ENCODE assay signal across 8 mouse cellular contexts in the genomic region with DNA sequence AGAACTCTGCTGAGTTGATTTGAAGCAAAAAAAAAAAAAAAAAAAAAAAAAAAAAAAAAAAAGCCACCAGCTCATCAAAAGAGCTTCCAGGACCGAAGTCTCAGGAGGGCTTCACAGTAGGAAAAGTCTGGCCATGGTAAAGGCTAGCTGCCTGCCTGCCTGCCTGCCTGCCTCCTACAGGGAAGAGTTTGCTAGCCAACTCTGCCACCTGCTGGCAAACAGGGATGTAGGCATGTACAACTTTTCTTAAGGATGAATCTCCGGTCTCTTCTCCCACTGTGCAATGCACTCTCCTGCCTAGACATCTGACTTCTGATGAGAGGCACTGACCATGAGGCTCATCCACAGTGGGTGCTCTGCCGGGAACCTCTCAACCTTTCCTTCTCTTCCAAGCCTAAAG.
DNase-seq lines count a peak whose midpoint lies in the region; ATAC-seq and TF ChIP-seq lines count a peak whose summit lies in the region.

No protein-coding gene starts in this region.

- H3K4me3 ChIP-seq in spleen, adult 2 months (ENCODE audit: extremely low read depth, insufficient read depth, insufficient read length): no peak overlapping the region
- no peak overlapping the region for H3K4me3 ChIP-seq in midbrain, embryonic 11.5 days (ENCODE audit: low read depth, low read length)

- H3K36me3 ChIP-seq in spleen, adult 2 months (ENCODE audit: control insufficient read depth, insufficient read depth, low read length): no peaks in the 10 kb centered on the region
- no peaks in the 10 kb centered on the region for H3K36me3 ChIP-seq in midbrain, embryonic 11.5 days (ENCODE audit: control insufficient read depth, insufficient read depth, low read length)

- intact Hi-C loops in left cerebral cortex, postnatal 10 days (cut with DNase I): loop anchor here (2.0 to 5.0 kb wide), 2 partner anchors 58 to 159 kb away; partner anchors contain the start of gene Arhgap22

- H3K9me3 ChIP-seq in midbrain, embryonic 11.5 days (ENCODE audit: control insufficient read depth, low read length): no peaks in the 10 kb centered on the region

- ATAC-seq in midbrain, embryonic 11.5 days (ENCODE audit: low FRiP score): peak; percentile 59

- H3K9ac ChIP-seq in midbrain, embryonic 11.5 days (ENCODE audit: low read length): no peak overlapping the region

- H3K4me1 ChIP-seq in spleen, adult 2 months (ENCODE audit: control insufficient read depth, insufficient read depth, insufficient read length): no peaks in the 10 kb centered on the region
- H3K4me1 ChIP-seq in midbrain, embryonic 11.5 days (ENCODE audit: control insufficient read depth, insufficient read depth, low read length): 0 out of 2 replicates have a peak, but pooled peaks cover 4% of the 10 kb centered on the region

- WGBS in spleen, adult 2 months: 20% methylated on average over 3 of the region's 3 CpGs
- WGBS in midbrain, embryonic 11.5 days: 23% methylated on average over 3 of the region's 3 CpGs

- no peak for DNase-seq in spleen, adult 2 months (ENCODE audit: low read depth in 1 of 2, low spot score in 2 of 2)
- DNase-seq in spleen, postnatal 14 days (ENCODE audit: low spot score in 2 of 2): no peak
- DNase-seq in cerebellum, postnatal 14 days: peak; percentile 76 to 78
- peak; percentile 61 to 67 for DNase-seq in frontal cortex, postnatal 14 days (ENCODE audit: low spot score in 2 of 2)
- DNase-seq in hindlimb bud, embryonic 11.5 days (ENCODE audit: extremely low spot score, low read depth, low spot score): peak; percentile 16
- DNase-seq in left cerebral cortex, postnatal 10 days (ENCODE audit: extremely low spot score in 1 of 2, low spot score in 2 of 2): peak; percentile 80 to 81
- peak; percentile 89 for DNase-seq in midbrain, embryonic 11.5 days (ENCODE audit: low spot score, missing footprints)
- peak; percentile 49 for DNase-seq in skeletal muscle tissue, adult 2 months (ENCODE audit: low read depth, low spot score)

- TF ChIP-seq POLR2A in spleen, adult 2 months (IDR thresholded peaks at IDR 0.05; ENCODE audit: low read depth, low read length): no peak

- H3K4me2 ChIP-seq in midbrain, embryonic 11.5 days: no peak overlapping the region

- peak; percentile 58; the same call in 1 of the 2 replicates for TF ChIP-seq CTCF in spleen, adult 2 months (IDR thresholded peaks at IDR 0.05; ENCODE audit: extremely low read depth, insufficient read depth, insufficient read length, insufficient replicate concordance)

- no peak overlapping the region for H3K27ac ChIP-seq in spleen, adult 2 months (ENCODE audit: insufficient read depth, low read length)
- H3K27ac ChIP-seq in midbrain, embryonic 11.5 days (ENCODE audit: low read depth, low read length): no peak overlapping the region

- no peaks in the 10 kb centered on the region for H3K27me3 ChIP-seq in spleen, adult 2 months (ENCODE audit: control insufficient read depth, insufficient read depth, low read length)
- H3K27me3 ChIP-seq in midbrain, embryonic 11.5 days (ENCODE audit: control insufficient read depth, insufficient read depth, low read length): no peaks in the 10 kb centered on the region

Comparison
In these comparisons a context has a peak if more than half of its experiments do, and no peak if none do; other contexts are left out.
1. DNase-seq: peak in cerebellum, postnatal 14 days (2 of 2), frontal cortex, postnatal 14 days (2 of 2), hindlimb bud, embryonic 11.5 days (single experiment), left cerebral cortex, postnatal 10 days (2 of 2), midbrain, embryonic 11.5 days (single experiment) and skeletal muscle tissue, adult 2 months (single experiment); none in spleen, adult 2 months (0 of 2) and spleen, postnatal 14 days (0 of 2).